Mouse (Mus musculus) erythroblast, adult 5-6 weeks (primary cell): ENCODE measurements around the gene Bcdin3d. TPM values are rescaled to one million over a fixed set of nuclear protein-coding genes. Genes with fewer than 3 reads are reported as not detected.

Experiments used
- total RNA-seq, 2 experiments: library from RNA; stranded (forward) in 1 of 2; stranded (reverse) in 1 of 2; fragments of 150-400 nt in 1 of 2; fragments of 200-764, 138-1000 nt in 1 of 2; gene quantifications; 2 replicates each; pipeline versions ENCODE4 v1.2.3 to v1.2.4; 2015 to 2017; ENCODE audit warnings: low replicate concordance in 2 of 2

The Bcdin3d gene
- total RNA-seq, 2 experiments from 2014 or later, result 2.1 TPM; not detected in 1

Other genes with a start within 250 kb of the Bcdin3d start
- not detected in 2 replicates for gene Kcnh3, start 249.9 kb downstream of the Bcdin3d start, total RNA-seq (2015; ENCODE audit: low replicate concordance)
- not detected in 2 replicates for gene Kcnh3, start 249.9 kb downstream of the Bcdin3d start, total RNA-seq (2017; ENCODE audit: low replicate concordance)
- 13.8 and 14.2 TPM in 2 replicates for gene Mcrs1, start 222.8 kb downstream of the Bcdin3d start, total RNA-seq (2015; ENCODE audit: low replicate concordance)
- gene Mcrs1, start 222.8 kb downstream of the Bcdin3d start, total RNA-seq (2017; ENCODE audit: low replicate concordance), result 12.5 and 20.0 TPM in 2 replicates
- gene Prpf40b, start 179.6 kb downstream of the Bcdin3d start, total RNA-seq (2015; ENCODE audit: low replicate concordance), result 2.3 TPM in 1 of 2 replicates, not detected in the other
- gene Prpf40b, start 179.6 kb downstream of the Bcdin3d start, total RNA-seq (2017; ENCODE audit: low replicate concordance), result 1.4 and 2.0 TPM in 2 replicates
- 0.63 TPM in 1 of 2 replicates, not detected in the other for gene Fam186b, start 178.8 kb downstream of the Bcdin3d start, total RNA-seq (2015; ENCODE audit: low replicate concordance)
- gene Fam186b, start 178.8 kb downstream of the Bcdin3d start, total RNA-seq (2017; ENCODE audit: low replicate concordance), result not detected in 2 replicates
- 1.2 and 3.6 TPM in 2 replicates for gene Fmnl3, start 104.2 kb downstream of the Bcdin3d start, total RNA-seq (2015; ENCODE audit: low replicate concordance)
- 3.7 and 4.5 TPM in 2 replicates for gene Fmnl3, start 104.2 kb downstream of the Bcdin3d start, total RNA-seq (2017; ENCODE audit: low replicate concordance)
- 275 and 339 TPM in 2 replicates for gene Tmbim6, start 81.8 kb downstream of the Bcdin3d start, total RNA-seq (2015; ENCODE audit: low replicate concordance)
- 204 and 239 TPM in 2 replicates for gene Tmbim6, start 81.8 kb downstream of the Bcdin3d start, total RNA-seq (2017; ENCODE audit: low replicate concordance)
- 1.5 TPM in 1 of 2 replicates, not detected in the other for gene Nckap5l, start 17.0 kb downstream of the Bcdin3d start, total RNA-seq (2015; ENCODE audit: low replicate concordance)
- gene Nckap5l, start 17.0 kb downstream of the Bcdin3d start, total RNA-seq (2017; ENCODE audit: low replicate concordance), result not detected in 2 replicates
- not detected in 2 replicates for gene Faim2, start 53.4 kb upstream of the Bcdin3d start, total RNA-seq (2015; ENCODE audit: low replicate concordance)
- gene Faim2, start 53.4 kb upstream of the Bcdin3d start, total RNA-seq (2017; ENCODE audit: low replicate concordance), result 0.09 and 0.14 TPM in 2 replicates
- gene Aqp2, start 104.3 kb upstream of the Bcdin3d start, total RNA-seq (2015; ENCODE audit: low replicate concordance), result not detected in 2 replicates
- not detected in 2 replicates for gene Aqp2, start 104.3 kb upstream of the Bcdin3d start, total RNA-seq (2017; ENCODE audit: low replicate concordance)
- gene Aqp5, start 116.1 kb upstream of the Bcdin3d start, total RNA-seq (2015; ENCODE audit: low replicate concordance), result not detected in 2 replicates
- not detected in 2 replicates for gene Aqp5, start 116.1 kb upstream of the Bcdin3d start, total RNA-seq (2017; ENCODE audit: low replicate concordance)
- gene Aqp6, start 126.7 kb upstream of the Bcdin3d start, total RNA-seq (2015; ENCODE audit: low replicate concordance), result not detected in 2 replicates
- gene Aqp6, start 126.7 kb upstream of the Bcdin3d start, total RNA-seq (2017; ENCODE audit: low replicate concordance), result not detected in 2 replicates
- 34.9 and 47.3 TPM in 2 replicates for gene Racgap1, start 176.9 kb upstream of the Bcdin3d start, total RNA-seq (2015; ENCODE audit: low replicate concordance)
- gene Racgap1, start 176.9 kb upstream of the Bcdin3d start, total RNA-seq (2017; ENCODE audit: low replicate concordance), result 39.6 and 46.4 TPM in 2 replicates
- gene Asic1, start 195.6 kb upstream of the Bcdin3d start, total RNA-seq (2015; ENCODE audit: low replicate concordance), result not detected in 2 replicates
- not detected in 2 replicates for gene Asic1, start 195.6 kb upstream of the Bcdin3d start, total RNA-seq (2017; ENCODE audit: low replicate concordance)
- gene Smarcd1, start 227.4 kb upstream of the Bcdin3d start, total RNA-seq (2015; ENCODE audit: low replicate concordance), result 4.8 and 13.3 TPM in 2 replicates
- 3.9 and 14.8 TPM in 2 replicates for gene Smarcd1, start 227.4 kb upstream of the Bcdin3d start, total RNA-seq (2017; ENCODE audit: low replicate concordance)
- gene Gm17349, start 230.8 kb upstream of the Bcdin3d start, total RNA-seq (2015; ENCODE audit: low replicate concordance), result not detected in 2 replicates
- not detected in 2 replicates for gene Gm17349, start 230.8 kb upstream of the Bcdin3d start, total RNA-seq (2017; ENCODE audit: low replicate concordance)
- gene Gpd1, start 242.8 kb upstream of the Bcdin3d start, total RNA-seq (2015; ENCODE audit: low replicate concordance), result 0.19 and 0.63 TPM in 2 replicates
- gene Gpd1, start 242.8 kb upstream of the Bcdin3d start, total RNA-seq (2017; ENCODE audit: low replicate concordance), result 2.1 and 3.6 TPM in 2 replicates